Mouse (Mus musculus): ENCODE measurements at regions not wholly inside any gene's neighbourhood (a gene's known extent, or its start where the extent isn't known, plus 50 kb on each side); places are given as distances from the start of the nearest gene placed in this dataset.
"Not testable (repeated sequence)": the region's sequence is repeated elsewhere in the genome, so short reads cannot be mapped to it uniquely, and the experiment has no call there.

DNA sequence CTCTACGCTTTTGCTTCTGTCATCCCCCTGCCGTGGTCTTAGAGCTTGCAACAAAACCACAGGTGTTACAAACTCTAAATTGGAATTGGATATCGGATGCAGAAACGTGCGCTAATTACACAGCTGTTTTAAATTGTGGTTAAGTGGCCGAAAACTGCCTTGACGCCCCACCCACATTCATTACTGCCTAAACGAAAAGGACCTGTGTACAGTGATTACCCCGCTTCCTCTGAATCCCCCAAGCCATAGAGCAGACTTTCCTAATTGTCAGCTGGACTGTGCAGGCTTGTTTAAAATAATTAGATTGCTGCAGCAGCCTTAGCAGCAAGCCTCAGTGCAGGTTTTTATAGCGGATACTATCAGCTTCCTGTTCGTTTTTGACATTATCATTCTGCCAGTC lies 94.7 kb downstream of the Cxxc4 start:
- Histone ChIP-seq H3K27me3 (ENCODE audit: control insufficient read depth, insufficient read depth, low read length) (no peaks in the 10 kb centered on the region), H3K27ac (replicated peaks; ENCODE audit: low read depth, low read length) (no peak overlapping the region), H3K4me3 (ENCODE audit: low read depth, low read length) (no peak overlapping the region), H3K9ac (replicated peaks; ENCODE audit: low read length) (no peak overlapping the region), H3K4me2 (ENCODE audit: low read depth, low read length) (peak overlapping the region; percentile 31; the same call in 1 of the 2 replicates), H3K4me1 (ENCODE audit: control insufficient read depth, insufficient read depth, low read length) (no peaks in the 10 kb centered on the region), H3K9me3 (replicated peaks; ENCODE audit: control insufficient read depth, low read length) (no peaks in the 10 kb centered on the region), H3K36me3 (replicated peaks; ENCODE audit: control insufficient read depth, insufficient read depth, low read depth, low read length) (no peaks in the 10 kb centered on the region)
- peak; percentile 75; the same call in 1 of the 2 replicates for ATAC-seq (replicated peaks; ENCODE audit: insufficient number of reproducible peaks, low FRiP score, low TSS enrichment, low read depth)
- peak; percentile 58 for DNase-seq (ENCODE audit: low spot score)
- WGBS: 20% methylated on average over 11 of the region's 11 CpGs

DNA sequence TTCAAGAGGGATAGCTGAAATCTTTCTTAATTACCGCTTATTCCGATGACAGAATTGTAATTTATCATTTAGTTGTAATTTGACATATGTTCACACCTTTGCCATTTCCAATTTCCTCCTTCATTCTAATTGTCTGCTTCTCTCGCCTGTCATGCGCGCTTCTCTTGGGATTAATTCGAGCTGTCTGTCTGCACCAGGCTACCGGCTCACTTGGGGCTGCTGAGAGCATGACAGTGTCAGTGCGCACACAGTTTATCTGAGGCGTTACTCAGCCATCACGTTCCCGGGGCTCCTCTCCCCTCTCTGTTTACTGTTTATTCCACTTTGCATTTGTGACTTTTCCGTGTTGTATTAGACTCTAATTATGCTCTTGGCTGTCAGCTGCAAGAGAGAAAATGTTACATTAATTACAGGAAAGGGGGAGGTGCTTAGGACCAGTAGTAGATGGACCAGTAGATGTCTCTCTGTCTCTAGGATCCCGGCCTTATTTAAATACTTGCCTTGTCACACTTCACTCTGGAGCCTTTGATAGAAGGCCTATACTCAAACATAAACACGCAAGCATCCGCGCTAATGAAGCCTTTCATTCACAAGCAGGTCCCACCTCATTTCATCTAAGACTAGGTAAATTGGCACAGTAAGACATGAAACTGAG lies 95.3 kb downstream of the Cxxc4 start:
- H3K27ac ChIP-seq (replicated peaks; ENCODE audit: low read depth, low read length): no peak overlapping the region
- no peaks in the 10 kb centered on the region for H3K27me3 ChIP-seq (ENCODE audit: control insufficient read depth, insufficient read depth, low read length)
- H3K4me1 ChIP-seq (ENCODE audit: control insufficient read depth, insufficient read depth, low read length): no peaks in the 10 kb centered on the region
- WGBS: 31% methylated on average over 16 of the region's 16 CpGs
- ATAC-seq (replicated peaks; ENCODE audit: insufficient number of reproducible peaks, low FRiP score, low TSS enrichment, low read depth) (peak; percentile 76), DNase-seq (ENCODE audit: low spot score) (peak; percentile 10)
- H3K4me2 ChIP-seq (ENCODE audit: low read depth, low read length): peak overlapping the region; percentile 31; the same call in 1 of the 2 replicates
- no peak overlapping the region for H3K4me3 ChIP-seq (ENCODE audit: low read depth, low read length)
- no peaks in the 10 kb centered on the region for H3K9me3 ChIP-seq (replicated peaks; ENCODE audit: control insufficient read depth, low read length)
- H3K9ac ChIP-seq (replicated peaks; ENCODE audit: low read length): no peak overlapping the region
- no peaks in the 10 kb centered on the region for H3K36me3 ChIP-seq (replicated peaks; ENCODE audit: control insufficient read depth, insufficient read depth, low read depth, low read length)

DNA sequence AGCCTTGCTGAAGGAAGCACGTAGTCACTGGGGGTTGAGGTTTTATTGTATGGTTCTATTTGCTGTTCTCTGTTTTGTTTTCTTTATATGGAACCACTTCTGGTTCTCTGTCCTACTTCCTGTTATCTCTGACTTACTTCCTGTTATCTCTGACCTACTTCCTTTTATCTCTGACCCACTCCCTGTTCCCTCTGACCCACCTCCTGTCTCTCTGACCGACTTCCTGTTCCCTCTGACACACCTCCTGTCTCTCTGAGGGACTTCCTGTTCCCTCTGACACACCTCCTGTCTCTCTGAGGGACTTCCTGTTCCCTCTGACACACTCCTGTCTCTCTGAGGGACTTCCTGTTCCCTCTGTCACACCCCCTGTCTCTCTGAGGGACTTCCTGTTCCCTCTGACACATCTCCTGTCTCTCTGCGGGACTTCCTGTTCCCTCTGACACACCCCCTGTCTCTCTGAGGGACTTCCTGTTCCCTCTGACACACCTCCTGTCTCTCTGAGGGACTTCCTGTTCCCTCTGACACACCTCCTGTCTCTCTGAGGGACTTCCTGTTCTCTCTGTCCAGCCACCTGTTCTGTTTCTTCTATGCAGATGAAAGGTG lies 102.9 kb downstream of the Cxxc4 start:
- H3K27ac ChIP-seq (replicated peaks; ENCODE audit: low read depth, low read length); H3K4me3 ChIP-seq (ENCODE audit: low read depth, low read length); H3K27me3 ChIP-seq (ENCODE audit: control insufficient read depth, insufficient read depth, low read length); H3K36me3 ChIP-seq (replicated peaks; ENCODE audit: control insufficient read depth, insufficient read depth, low read depth, low read length); H3K9ac ChIP-seq (replicated peaks; ENCODE audit: low read length); H3K4me1 ChIP-seq (ENCODE audit: control insufficient read depth, insufficient read depth, low read length); DNase-seq (ENCODE audit: low spot score); H3K4me2 ChIP-seq (ENCODE audit: low read depth, low read length); H3K9me3 ChIP-seq (replicated peaks; ENCODE audit: control insufficient read depth, low read length); ATAC-seq (replicated peaks; ENCODE audit: insufficient number of reproducible peaks, low FRiP score, low TSS enrichment, low read depth): not testable (repeated sequence)
- 87% methylated on average over 3 of the region's 3 CpGs for WGBS

DNA sequence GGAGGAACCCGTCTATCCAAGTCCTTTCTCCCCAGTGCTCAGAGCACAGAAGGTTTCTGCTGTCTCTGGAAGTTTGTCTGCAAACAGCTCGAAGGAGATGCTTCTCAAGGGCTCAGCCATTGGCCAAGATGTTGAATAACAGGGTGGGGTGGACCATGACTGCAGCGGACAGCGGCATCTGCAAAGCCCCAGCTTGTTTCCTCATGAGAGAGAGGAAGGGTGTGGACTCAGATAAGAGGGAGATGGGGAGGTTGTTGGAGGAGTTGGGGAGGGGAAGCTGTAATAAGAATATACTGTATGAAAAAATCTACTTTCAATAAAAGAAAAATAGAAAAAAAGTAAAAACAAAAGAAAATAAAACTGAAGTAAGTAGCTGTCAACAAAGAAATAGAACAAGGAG lies 129.7 kb downstream of the Cxxc4 start:
- WGBS: 84% methylated on average over 4 of the region's 4 CpGs
- no peaks in the 10 kb centered on the region for H3K4me1 ChIP-seq (ENCODE audit: control insufficient read depth, insufficient read depth, low read length)
- H3K9ac ChIP-seq (replicated peaks; ENCODE audit: low read length): no peak overlapping the region
- no peaks in the 10 kb centered on the region for H3K9me3 ChIP-seq (replicated peaks; ENCODE audit: control insufficient read depth, low read length)
- H3K27me3 ChIP-seq (ENCODE audit: control insufficient read depth, insufficient read depth, low read length): no peaks in the 10 kb centered on the region
- no peak overlapping the region for H3K4me2 ChIP-seq (ENCODE audit: low read depth, low read length)
- ATAC-seq (replicated peaks; ENCODE audit: insufficient number of reproducible peaks, low FRiP score, low TSS enrichment, low read depth) (no peak), DNase-seq (ENCODE audit: low spot score) (no peak)
- no peaks in the 10 kb centered on the region for H3K36me3 ChIP-seq (replicated peaks; ENCODE audit: control insufficient read depth, insufficient read depth, low read depth, low read length)
- H3K27ac ChIP-seq (replicated peaks; ENCODE audit: low read depth, low read length): no peak overlapping the region
- no peak overlapping the region for H3K4me3 ChIP-seq (ENCODE audit: low read depth, low read length)

DNA sequence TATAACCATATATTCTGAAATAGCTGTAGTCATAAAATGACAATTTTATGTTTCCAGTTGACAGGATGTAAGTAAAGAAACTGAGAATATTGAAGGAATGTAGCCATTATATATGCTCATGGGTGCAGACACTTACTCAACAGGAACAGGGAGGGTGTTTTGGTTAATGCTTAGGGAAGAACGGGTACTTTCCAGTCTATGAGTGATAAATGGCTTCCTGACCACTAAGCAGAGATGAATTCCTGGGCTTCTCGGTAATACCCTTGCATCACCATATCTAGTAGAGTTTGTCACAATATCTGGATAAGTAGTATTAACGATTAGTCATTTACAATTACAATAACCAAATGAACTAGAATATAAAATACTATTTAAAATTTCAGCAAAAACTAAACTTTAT lies 130.5 kb downstream of the Cxxc4 start:
- Histone ChIP-seq H3K4me1 (ENCODE audit: control insufficient read depth, insufficient read depth, low read length) (no peaks in the 10 kb centered on the region), H3K4me3 (ENCODE audit: low read depth, low read length) (no peak overlapping the region), H3K36me3 (replicated peaks; ENCODE audit: control insufficient read depth, insufficient read depth, low read depth, low read length) (no peaks in the 10 kb centered on the region), H3K9ac (replicated peaks; ENCODE audit: low read length) (no peak overlapping the region), H3K27ac (replicated peaks; ENCODE audit: low read depth, low read length) (no peak overlapping the region), H3K4me2 (ENCODE audit: low read depth, low read length) (no peak overlapping the region), H3K9me3 (replicated peaks; ENCODE audit: control insufficient read depth, low read length) (no peaks in the 10 kb centered on the region), H3K27me3 (ENCODE audit: control insufficient read depth, insufficient read depth, low read length) (no peaks in the 10 kb centered on the region)
- DNase-seq (ENCODE audit: low spot score) (no peak), ATAC-seq (replicated peaks; ENCODE audit: insufficient number of reproducible peaks, low FRiP score, low TSS enrichment, low read depth) (no peak)
- WGBS: 83% methylated on average over 3 of the region's 3 CpGs

DNA sequence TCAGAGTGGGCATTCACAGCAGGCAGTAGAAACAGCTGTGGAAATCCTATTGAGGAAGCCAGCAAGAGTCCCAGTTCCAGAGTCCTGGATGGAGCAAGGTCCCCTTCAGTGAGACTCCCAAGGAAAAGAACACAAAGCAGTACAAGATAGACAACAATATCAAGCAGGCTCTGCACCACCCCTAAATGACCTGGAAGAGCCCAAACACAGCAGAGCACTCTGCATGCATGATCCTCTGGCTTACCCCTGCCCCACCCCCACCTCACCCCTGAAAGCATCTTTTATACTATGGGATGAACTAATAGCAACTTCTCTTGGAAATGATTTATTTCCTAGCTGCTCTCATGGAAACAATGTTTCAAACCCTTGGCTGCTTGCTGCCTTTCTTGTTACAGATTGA lies 132.3 kb downstream of the Cxxc4 start:
- Histone ChIP-seq H3K27me3 (ENCODE audit: control insufficient read depth, insufficient read depth, low read length) (no peaks in the 10 kb centered on the region), H3K9me3 (replicated peaks; ENCODE audit: control insufficient read depth, low read length) (no peaks in the 10 kb centered on the region), H3K4me1 (ENCODE audit: control insufficient read depth, insufficient read depth, low read length) (no peaks in the 10 kb centered on the region), H3K9ac (replicated peaks; ENCODE audit: low read length) (no peak overlapping the region), H3K4me2 (ENCODE audit: low read depth, low read length) (no peak overlapping the region), H3K36me3 (replicated peaks; ENCODE audit: control insufficient read depth, insufficient read depth, low read depth, low read length) (no peaks in the 10 kb centered on the region), H3K27ac (replicated peaks; ENCODE audit: low read depth, low read length) (no peak overlapping the region), H3K4me3 (ENCODE audit: low read depth, low read length) (no peak overlapping the region)
- DNase-seq (ENCODE audit: low spot score) (no peak), ATAC-seq (replicated peaks; ENCODE audit: insufficient number of reproducible peaks, low FRiP score, low TSS enrichment, low read depth) (no peak)

DNA sequence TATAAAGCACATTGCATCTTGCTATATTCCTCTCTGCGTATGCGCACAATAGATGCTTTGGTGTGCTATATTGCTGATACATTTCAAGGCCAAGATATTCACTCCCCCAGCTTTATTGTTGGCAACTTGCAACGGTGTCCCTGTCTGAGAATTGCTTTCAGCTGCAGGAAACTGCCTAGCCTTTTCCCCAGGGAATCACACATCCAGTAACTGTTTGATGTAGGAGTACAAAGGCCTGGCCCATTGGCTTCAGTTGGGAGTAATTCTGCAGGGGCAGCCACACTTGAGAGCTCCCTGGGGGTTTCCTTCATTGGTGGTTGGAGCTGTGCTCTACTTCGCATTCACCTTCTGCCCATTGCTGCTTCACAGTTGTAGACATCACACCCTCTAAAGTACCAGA lies 132.8 kb downstream of the Cxxc4 start:
- no peak overlapping the region for H3K4me2 ChIP-seq (ENCODE audit: low read depth, low read length)
- ATAC-seq (replicated peaks; ENCODE audit: insufficient number of reproducible peaks, low FRiP score, low TSS enrichment, low read depth): 0 out of 2 replicates have a peak, but pooled peaks have one; percentile 44
- WGBS: 53% methylated on average over 4 of the region's 4 CpGs
- H3K4me1 ChIP-seq (ENCODE audit: control insufficient read depth, insufficient read depth, low read length): no peaks in the 10 kb centered on the region
- no peaks in the 10 kb centered on the region for H3K9me3 ChIP-seq (replicated peaks; ENCODE audit: control insufficient read depth, low read length)
- H3K27ac ChIP-seq (replicated peaks; ENCODE audit: low read depth, low read length): no peak overlapping the region
- H3K4me3 ChIP-seq (ENCODE audit: low read depth, low read length): no peak overlapping the region
- DNase-seq (ENCODE audit: low spot score): peak; percentile 36
- no peaks in the 10 kb centered on the region for H3K36me3 ChIP-seq (replicated peaks; ENCODE audit: control insufficient read depth, insufficient read depth, low read depth, low read length)
- no peak overlapping the region for H3K9ac ChIP-seq (replicated peaks; ENCODE audit: low read length)
- no peaks in the 10 kb centered on the region for H3K27me3 ChIP-seq (ENCODE audit: control insufficient read depth, insufficient read depth, low read length)

DNA sequence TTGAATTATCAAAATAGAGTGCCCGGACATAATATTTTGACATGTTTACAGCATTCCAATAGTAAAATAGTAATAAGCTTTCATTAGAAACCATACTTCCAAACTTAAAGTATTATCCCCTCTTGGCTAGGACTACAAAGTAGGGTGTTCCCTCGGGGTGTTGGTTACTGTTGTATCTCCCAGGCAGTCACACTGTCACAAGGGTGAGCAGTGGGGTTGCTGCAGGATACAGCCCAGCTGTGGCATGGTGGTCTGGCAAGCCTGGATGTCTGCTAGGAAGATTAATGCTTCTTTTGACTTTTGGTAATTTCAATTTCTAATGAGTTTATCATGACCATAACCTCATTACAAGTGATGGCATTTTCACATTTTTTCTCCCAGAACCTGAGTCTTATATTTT lies 143.3 kb downstream of the Cxxc4 start:
- H3K27me3 ChIP-seq (ENCODE audit: control insufficient read depth, insufficient read depth, low read length): no peaks in the 10 kb centered on the region
- H3K4me1 ChIP-seq (ENCODE audit: control insufficient read depth, insufficient read depth, low read length): no peaks in the 10 kb centered on the region
- DNase-seq (ENCODE audit: low spot score) (no peak), ATAC-seq (replicated peaks; ENCODE audit: insufficient number of reproducible peaks, low FRiP score, low TSS enrichment, low read depth) (no peak)
- no peak overlapping the region for H3K4me3 ChIP-seq (ENCODE audit: low read depth, low read length)
- H3K36me3 ChIP-seq (replicated peaks; ENCODE audit: control insufficient read depth, insufficient read depth, low read depth, low read length): no peaks in the 10 kb centered on the region
- no peak overlapping the region for H3K4me2 ChIP-seq (ENCODE audit: low read depth, low read length)
- 85% methylated on average over 2 of the region's 2 CpGs for WGBS
- H3K27ac ChIP-seq (replicated peaks; ENCODE audit: low read depth, low read length): no peak overlapping the region
- no peaks in the 10 kb centered on the region for H3K9me3 ChIP-seq (replicated peaks; ENCODE audit: control insufficient read depth, low read length)
- H3K9ac ChIP-seq (replicated peaks; ENCODE audit: low read length): no peak overlapping the region
